Mouse (Mus musculus) hindbrain, postnatal 0 days (tissue): ENCODE data around the gene Ttc12. TPM values are rescaled to one million over a fixed set of nuclear protein-coding genes. Genes with fewer than 3 reads are reported as not detected.

ENCODE experiments used
- ATAC-seq: fragments of 200-750 bp; cut with Nextera tagmentation; 2 replicates; pipeline ENCODE4 v1.8.0; 2017; ENCODE audit warnings: mild to moderate bottlenecking, moderate TSS enrichment, moderate library complexity
- DNase-seq: peaks from one replicate; pipeline ENCODE4 v3.0.0-alpha.2; 2015; ENCODE audit warnings: low spot score
- H3K27ac ChIP-seq: fragments of 300-500 bp; sonication (generic); 2 replicates; pipeline ENCODE4 v1.5.1; 2014; ENCODE audit warnings: mild to moderate bottlenecking
- H3K27me3 ChIP-seq: fragments of 300-500 bp; sonication (generic); 2 replicates; pipeline ENCODE4 v1.6.1; 2014; ENCODE audit warnings: low read length, mixed read lengths; ENCODE audit not compliant: insufficient read depth
- H3K36me3 ChIP-seq: fragments of 300-500 bp; sonication (generic); 2 replicates; pipeline ENCODE4 v1.6.1; 2014; ENCODE audit warnings: low read length, mixed read lengths; ENCODE audit not compliant: insufficient read depth
- H3K4me1 ChIP-seq: fragments of 300-500 bp; sonication (generic); 2 replicates; pipeline ENCODE4 v1.6.1; 2014; ENCODE audit warnings: antibody characterized with exemption, low read length, mixed read lengths; ENCODE audit not compliant: insufficient read depth
- H3K4me2 ChIP-seq: fragments of 300-500 bp; sonication (generic); 2 replicates; pipeline ENCODE4 v1.6.1; 2014; ENCODE audit warnings: low read depth, mild to moderate bottlenecking, low read length, moderate library complexity, mixed read lengths
- H3K4me3 ChIP-seq: fragments of 300-500 bp; sonication (generic); 2 replicates; pipeline ENCODE4 v1.5.1; 2014; ENCODE audit warnings: low read length
- H3K9ac ChIP-seq: fragments of 300-500 bp; sonication (generic); replicated peaks from 2 replicates; pipeline ENCODE4 v1.6.1; 2014; ENCODE audit warnings: mild to moderate bottlenecking, low read length, moderate library complexity, mixed read lengths
- H3K9me3 ChIP-seq: fragments of 300-500 bp; sonication (generic); 2 replicates; pipeline ENCODE4 v1.6.1; 2016; ENCODE audit warnings: low read length, mixed read lengths
- CTCF ChIP-seq: IDR thresholded peaks from 2 replicates; pipeline ENCODE4 v1.5.1; 2016; ENCODE audit warnings: antibody characterized with exemption, control low read depth, low read depth
- WGBS: fragments of 180-500 bp; shearing (Covaris S2); extraction: QIAGEN DNeasy Blood & Tissue Kit; methylation state at CpG from one replicate; pipeline ENCODE4 v1.1.7; 2014; 5-methylcytosine and 5-hydroxymethylcytosine counted together
- polyA plus RNA-seq: library from polyadenylated mRNA; unstranded; fragments of >200 nt; fragmentation: Nextera tagmentation; extraction: Ambion mirVana; gene quantifications from 2 replicates; pipeline ENCODE4 v1.2.1, GENCODE M21; 2015
- total RNA-seq: library from RNA; depleted of rRNA; stranded (reverse); fragments of >200 nt; gene quantifications from 2 replicates; pipeline ENCODE4 v1.2.3, GENCODE M21; 2014

Ttc12 gene
- total and polyA plus RNA-seq, 2 experiments from 2014 or later, result 1.0 to 2.0 TPM

- Histone ChIP-seq H3K36me3 (peaks cover 45% of the 10 kb centered on the region), H3K4me1 (no peaks in the 10 kb centered on the region), H3K4me2 (no peak overlapping the region), H3K9me3 (no peaks in the 10 kb centered on the region), H3K27me3 (no peaks in the 10 kb centered on the region), H3K27ac (no peak overlapping the region), H3K4me3 (no peak overlapping the region), H3K9ac (no peak overlapping the region)
- 97% methylated on average over 4 of the region's 4 CpGs for WGBS
- TF ChIP-seq CTCF, result no peak
- no peak for ATAC-seq
- no peak for DNase-seq
Measured at GRCm38 (mm10) chr9:49510666-49511065, 24.6 kb upstream of the Ttc12 start.

- WGBS, result 94% methylated on average over 8 of the region's 8 CpGs
- Histone ChIP-seq H3K27me3 (no peaks in the 10 kb centered on the region), H3K36me3 (peaks cover 44% of the 10 kb centered on the region), H3K4me2 (no peak overlapping the region), H3K4me3 (no peak overlapping the region), H3K9me3 (no peaks in the 10 kb centered on the region), H3K4me1 (no peaks in the 10 kb centered on the region), H3K27ac (no peak overlapping the region), H3K9ac (no peak overlapping the region)
- ATAC-seq (no peak), DNase-seq (no peak)
- TF ChIP-seq CTCF, result no peak
Measured at GRCm38 (mm10) chr9:49509628-49510027, 23.6 kb upstream of the Ttc12 start.

DNA sequence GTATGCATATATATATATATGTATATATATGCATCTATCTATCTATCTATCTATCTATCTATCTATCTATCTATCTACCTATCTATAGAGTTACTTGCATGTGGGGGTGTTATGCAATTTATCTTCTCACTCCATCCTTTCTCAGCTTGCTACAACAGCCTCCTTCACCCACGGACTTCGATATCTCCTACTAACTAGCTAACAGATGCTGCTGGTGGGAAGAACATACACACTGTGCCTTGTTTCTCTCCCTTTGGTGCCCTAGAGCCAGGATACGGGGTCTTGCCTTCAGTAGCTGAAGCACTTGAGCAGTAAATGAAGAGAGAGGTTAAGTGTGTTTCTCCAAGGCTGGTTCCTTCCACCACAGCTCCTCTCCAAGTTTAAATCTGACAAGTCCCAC lies 23.1 kb upstream of the Ttc12 start:
- WGBS, result 95% methylated on average over 3 of the region's 3 CpGs
- no peak for ATAC-seq

GRCm38 (mm10) chr9:49507829-49508585 lies 22.0 kb upstream of the Ttc12 start:
- Histone ChIP-seq H3K27me3 (no peaks in the 10 kb centered on the region), H3K36me3 (peaks cover 41% of the 10 kb centered on the region), H3K9ac (no peak overlapping the region), H3K9me3 (no peaks in the 10 kb centered on the region), H3K4me2 (no peak overlapping the region), H3K4me1 (no peaks in the 10 kb centered on the region), H3K27ac (no peak overlapping the region), H3K4me3 (no peak overlapping the region)
- ATAC-seq, result 0 out of 2 replicates have a peak, but pooled peaks have one; percentile 18
- peak; percentile 48 for DNase-seq
- peak; percentile 40; the same call in 1 of the 2 replicates for TF ChIP-seq CTCF
- 87% methylated on average over 9 of the region's 9 CpGs for WGBS

More for the DNA sequence above, 23.1 kb upstream of the Ttc12 start:
- no peak overlapping the region for H3K27ac ChIP-seq
- H3K9me3 ChIP-seq, result no peaks in the 10 kb centered on the region
- no peak overlapping the region for H3K4me2 ChIP-seq
- DNase-seq, result no peak
- H3K9ac ChIP-seq, result no peak overlapping the region
- H3K36me3 ChIP-seq, result peaks cover 44% of the 10 kb centered on the region
- no peaks in the 10 kb centered on the region for H3K27me3 ChIP-seq
- no peak overlapping the region for H3K4me3 ChIP-seq
- TF ChIP-seq CTCF, result no peak
- H3K4me1 ChIP-seq, result no peaks in the 10 kb centered on the region

GRCm38 (mm10) chr9:49504658-49505057 lies 18.6 kb upstream of the Ttc12 start:
- no peak overlapping the region for H3K4me3 ChIP-seq
- ATAC-seq, result no peak
- peak; percentile 40 for DNase-seq
- H3K27ac ChIP-seq, result no peak overlapping the region
- WGBS, result 44% methylated on average over 5 of the region's 5 CpGs
- peaks cover 35% of the 10 kb centered on the region for H3K36me3 ChIP-seq
- no peaks in the 10 kb centered on the region for H3K4me1 ChIP-seq
- H3K27me3 ChIP-seq, result no peaks in the 10 kb centered on the region
- TF ChIP-seq CTCF, result no peak
- no peaks in the 10 kb centered on the region for H3K9me3 ChIP-seq
- no peak overlapping the region for H3K4me2 ChIP-seq
- H3K9ac ChIP-seq, result no peak overlapping the region

- DNase-seq, result no peak
- ATAC-seq, result no peak
- Histone ChIP-seq H3K4me1 (no peaks in the 10 kb centered on the region), H3K4me2 (no peak overlapping the region), H3K36me3 (peaks cover 14% of the 10 kb centered on the region), H3K4me3 (no peak overlapping the region), H3K9ac (no peak overlapping the region), H3K27me3 (no peaks in the 10 kb centered on the region), H3K27ac (no peak overlapping the region), H3K9me3 (no peaks in the 10 kb centered on the region)
- 91% methylated on average over 4 of the region's 4 CpGs for WGBS
- TF ChIP-seq CTCF, result no peak
Measured at GRCm38 (mm10) chr9:49502245-49502644, 16.2 kb upstream of the Ttc12 start.

DNA sequence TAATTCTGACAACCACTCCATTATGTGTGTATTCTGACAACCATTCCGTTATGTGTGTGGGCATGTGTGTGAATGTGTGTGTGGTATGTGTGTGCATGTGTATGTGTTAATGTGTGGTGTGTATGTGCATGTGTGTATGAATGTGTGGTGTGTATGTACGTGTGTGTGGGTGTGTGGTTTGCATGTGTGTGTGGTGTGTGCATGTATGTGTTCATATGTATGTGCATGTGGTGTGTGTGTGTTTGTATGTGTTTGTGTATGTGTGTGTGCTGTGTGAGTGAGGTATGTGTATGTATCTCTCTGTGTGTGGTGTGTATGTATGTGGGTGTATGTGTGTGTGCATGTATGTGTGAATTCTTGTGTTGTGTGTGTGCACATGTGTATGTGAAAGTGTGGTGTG lies 13.9 kb upstream of the Ttc12 start:
- no peak overlapping the region for H3K9ac ChIP-seq
- H3K27me3 ChIP-seq, result no peaks in the 10 kb centered on the region
- TF ChIP-seq CTCF, result no peak
- no peaks in the 10 kb centered on the region for H3K36me3 ChIP-seq
- H3K4me1 ChIP-seq, result no peaks in the 10 kb centered on the region
- ATAC-seq (no peak), DNase-seq (no peak)
- 90% methylated on average over 2 of the region's 2 CpGs for WGBS
- no peak overlapping the region for H3K4me3 ChIP-seq
- H3K27ac ChIP-seq, result no peak overlapping the region
- no peak overlapping the region for H3K4me2 ChIP-seq
- H3K9me3 ChIP-seq, result no peaks in the 10 kb centered on the region
